ENCODE assay signal across 9 mouse cellular contexts in the genomic region with DNA sequence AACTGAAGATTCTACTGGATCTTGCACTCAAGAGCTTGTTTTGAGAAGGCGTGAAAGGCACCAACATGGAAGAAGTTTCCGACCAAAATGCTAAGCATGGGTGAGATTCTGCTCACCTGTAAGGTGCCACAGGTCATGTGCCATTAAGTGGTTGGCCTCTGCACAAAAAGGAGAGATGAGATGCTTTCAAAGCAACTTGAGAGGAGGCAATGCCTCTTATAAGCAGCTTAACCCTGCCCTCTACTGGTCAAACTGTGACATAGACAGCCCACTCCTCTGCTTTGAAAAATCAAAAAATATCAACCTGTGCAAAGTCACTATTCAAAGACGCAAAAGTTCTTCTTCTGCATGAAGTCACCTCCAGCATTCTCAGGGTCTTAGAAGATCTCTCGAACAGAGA. TPM values are rescaled to one million over a fixed set of nuclear protein-coding genes. Genes with fewer than 3 reads are reported as not detected.
DNase-seq lines count a peak whose midpoint lies in the region; ATAC-seq and TF ChIP-seq lines count a peak whose summit lies in the region.
"Had no signal": no experiment of that assay in that cellular context is flagged by ENCODE, and none has a peak within 500 bp of the region (broad histone marks: within the 10 kb centered on the region; RNA-seq: fewer than 3 reads in every experiment).

No protein-coding gene starts in this region.

- H3K9me3 ChIP-seq in heart, embryonic 15.5 days (replicated peaks): no peaks in the 10 kb centered on the region
- no peaks in the 10 kb centered on the region for H3K9me3 ChIP-seq in heart, embryonic 12.5 days (replicated peaks)
- H3K9me3 ChIP-seq in embryonic facial prominence, embryonic 11.5 days (replicated peaks; ENCODE audit: control insufficient read depth, low read length): no peaks in the 10 kb centered on the region
- H3K9me3 ChIP-seq in limb, embryonic 14.5 days (ENCODE audit: control insufficient read depth, low read length): no peaks in the 10 kb centered on the region
- H3K9me3 ChIP-seq: limb, embryonic 12.5 days had no signal

- H3K9ac ChIP-seq in heart, embryonic 15.5 days: no peak overlapping the region
- no peak overlapping the region for H3K9ac ChIP-seq in heart, embryonic 12.5 days
- H3K9ac ChIP-seq in embryonic facial prominence, embryonic 11.5 days (replicated peaks; ENCODE audit: low read length): no peak overlapping the region
- no peak overlapping the region for H3K9ac ChIP-seq in limb, embryonic 14.5 days (ENCODE audit: low read depth, low read length, severe bottlenecking)
- H3K9ac ChIP-seq: limb, embryonic 12.5 days had no signal

- no peaks in the 10 kb centered on the region for H3K27me3 ChIP-seq in heart, embryonic 15.5 days
- H3K27me3 ChIP-seq in heart, embryonic 12.5 days (replicated peaks): no peaks in the 10 kb centered on the region
- H3K27me3 ChIP-seq in thymus, adult 2 months (ENCODE audit: control insufficient read depth, insufficient read depth, low read length): no peaks in the 10 kb centered on the region
- no peaks in the 10 kb centered on the region for H3K27me3 ChIP-seq in embryonic facial prominence, embryonic 11.5 days (ENCODE audit: control insufficient read depth, insufficient read depth, low read length)
- no peaks in the 10 kb centered on the region for H3K27me3 ChIP-seq in limb, embryonic 14.5 days (ENCODE audit: control insufficient read depth, insufficient read depth, low read length)
- H3K27me3 ChIP-seq: limb, embryonic 12.5 days had no signal

- TF ChIP-seq CTCF in thymus, adult 2 months (IDR thresholded peaks at IDR 0.05; ENCODE audit: borderline replicate concordance, control insufficient read depth, extremely low read depth, insufficient read depth, low read length, poor library complexity): no peak

- ATAC-seq in heart, embryonic 15.5 days (replicated peaks; ENCODE audit: insufficient number of reproducible peaks, insufficient read depth, low FRiP score, low read depth): 0 out of 2 replicates have a peak, but pooled peaks have one; percentile 39
- no peak for ATAC-seq in heart, embryonic 12.5 days (ENCODE audit: insufficient number of reproducible peaks, low FRiP score)
- no peak for ATAC-seq in embryonic facial prominence, embryonic 11.5 days (replicated peaks; ENCODE audit: insufficient number of reproducible peaks, low FRiP score, low TSS enrichment, low read depth)
- ATAC-seq in limb, embryonic 14.5 days (ENCODE audit: low FRiP score, low read depth): peak; percentile 28; the same call in 1 of the 2 replicates
- peak; percentile 76; the same call in 1 of the 2 replicates for ATAC-seq in neutrophil, adult 5-6 weeks (ENCODE audit: extremely low read depth, insufficient number of reproducible peaks, low FRiP score, poor library complexity, severe bottlenecking)

- TF ChIP-seq POLR2A in thymus, adult 2 months (IDR thresholded peaks at IDR 0.05; ENCODE audit: control insufficient read depth, extremely low read depth, insufficient read depth, low read length, poor library complexity): no peak
- no peak for TF ChIP-seq POLR2A in limb, embryonic 14.5 days (IDR thresholded peaks at IDR 0.05; ENCODE audit: borderline replicate concordance, extremely low read depth, insufficient read depth, insufficient read length)

- no peak overlapping the region for H3K4me2 ChIP-seq in heart, embryonic 15.5 days
- no peak overlapping the region for H3K4me2 ChIP-seq in heart, embryonic 12.5 days
- H3K4me2 ChIP-seq in embryonic facial prominence, embryonic 11.5 days (ENCODE audit: low read depth, low read length): no peak overlapping the region
- no peak overlapping the region for H3K4me2 ChIP-seq in limb, embryonic 14.5 days (replicated peaks; ENCODE audit: low read depth, low read length, severe bottlenecking)
- H3K4me2 ChIP-seq: limb, embryonic 12.5 days had no signal

- peaks cover 20% of the 10 kb centered on the region for H3K4me1 ChIP-seq in heart, embryonic 15.5 days (replicated peaks)
- H3K4me1 ChIP-seq in heart, embryonic 12.5 days (replicated peaks): peaks cover 26% of the 10 kb centered on the region
- 0 out of 2 replicates have a peak, but pooled peaks cover 2% of the 10 kb centered on the region for H3K4me1 ChIP-seq in thymus, adult 2 months (replicated peaks; ENCODE audit: control insufficient read depth, insufficient read depth, low read length)
- H3K4me1 ChIP-seq in embryonic facial prominence, embryonic 11.5 days (ENCODE audit: control insufficient read depth, insufficient read depth, low read length): no peaks in the 10 kb centered on the region
- H3K4me1 ChIP-seq in limb, embryonic 14.5 days (ENCODE audit: control insufficient read depth, insufficient read depth, low read length): no peaks in the 10 kb centered on the region; the same call in 1 of the 2 replicates
- H3K4me1 ChIP-seq: limb, embryonic 12.5 days had no signal

- peaks cover 5% of the 10 kb centered on the region; the same call in 1 of the 2 replicates for H3K36me3 ChIP-seq in heart, embryonic 15.5 days
- H3K36me3 ChIP-seq in heart, embryonic 12.5 days: peaks cover 39% of the 10 kb centered on the region
- no peaks in the 10 kb centered on the region for H3K36me3 ChIP-seq in thymus, adult 2 months (ENCODE audit: control insufficient read depth, insufficient read depth, low read length)
- no peaks in the 10 kb centered on the region for H3K36me3 ChIP-seq in embryonic facial prominence, embryonic 11.5 days (replicated peaks; ENCODE audit: control insufficient read depth, insufficient read depth, low read depth, low read length)
- peaks cover 3% of the 10 kb centered on the region; the same call in 1 of the 2 replicates for H3K36me3 ChIP-seq in limb, embryonic 14.5 days (ENCODE audit: control insufficient read depth, insufficient read depth, low read length)
- H3K36me3 ChIP-seq: limb, embryonic 12.5 days had no signal

- no peak overlapping the region for H3K27ac ChIP-seq in heart, embryonic 15.5 days
- H3K27ac ChIP-seq in heart, embryonic 12.5 days (ENCODE audit: poor library complexity, severe bottlenecking): no peak overlapping the region
- H3K27ac ChIP-seq in thymus, adult 2 months (ENCODE audit: control insufficient read depth, insufficient read depth, low read length): no peak overlapping the region
- no peak overlapping the region for H3K27ac ChIP-seq in embryonic facial prominence, embryonic 11.5 days (replicated peaks; ENCODE audit: low read depth, low read length)
- H3K27ac ChIP-seq in limb, embryonic 14.5 days (replicated peaks; ENCODE audit: low read depth, low read length): no peak overlapping the region
- H3K27ac ChIP-seq: limb, embryonic 12.5 days had no signal

- no peak overlapping the region for H3K4me3 ChIP-seq in heart, embryonic 15.5 days
- H3K4me3 ChIP-seq in heart, embryonic 12.5 days: no peak overlapping the region
- H3K4me3 ChIP-seq in thymus, adult 2 months (ENCODE audit: control insufficient read depth, insufficient read depth, low read length): no peak overlapping the region
- no peak overlapping the region for H3K4me3 ChIP-seq in embryonic facial prominence, embryonic 11.5 days (ENCODE audit: low read depth, low read length)
- no peak overlapping the region for H3K4me3 ChIP-seq in limb, embryonic 14.5 days (replicated peaks; ENCODE audit: low read length)
- H3K4me3 ChIP-seq: limb, embryonic 12.5 days had no signal

- 43% methylated on average over 4 of the region's 4 CpGs for WGBS in heart, embryonic 15.5 days
- 46% methylated on average over 4 of the region's 4 CpGs for WGBS in heart, embryonic 12.5 days
- WGBS in thymus, adult 2 months: 65% methylated on average over 4 of the region's 4 CpGs
- WGBS in embryonic facial prominence, embryonic 11.5 days: 47% methylated on average over 4 of the region's 4 CpGs
- WGBS in limb, embryonic 14.5 days: 47% methylated on average over 4 of the region's 4 CpGs

- DNase-seq in thymus, postnatal 0 days (ENCODE audit: low spot score): peak; percentile 68
- DNase-seq in thymus, adult 2 months: no peak
- DNase-seq in embryonic facial prominence, embryonic 11.5 days (ENCODE audit: low spot score): peak; percentile 76
- DNase-seq in limb, embryonic 14.5 days (ENCODE audit: low spot score): peak; percentile 84
- DNase-seq in adrenal gland, postnatal 14 days: no peak

RNA-seq across cellular contexts. Expression of gene Rsu1, which starts 6.3 kb away (rescaled TPM):
- 141 and 144 TPM in 2 replicates for polyA plus RNA-seq in heart, embryonic 15.5 days (2015; fragmentation: Nextera tagmentation; extraction: Ambion mirVana)
- polyA plus RNA-seq in heart, embryonic 12.5 days (2016; fragmentation: Nextera tagmentation; extraction: Ambion mirVana): 147 and 158 TPM in 2 replicates
- 57.6 and 69.2 TPM in 2 replicates for polyA plus RNA-seq in thymus, postnatal 0 days (2015; fragmentation: Nextera tagmentation; extraction: Ambion mirVana)
- polyA plus RNA-seq in thymus, adult 2 months (2012; rRNA removed): 38.1 and 43.0 TPM in 2 replicates
- polyA plus RNA-seq in embryonic facial prominence, embryonic 11.5 days (2014; fragmentation: Nextera tagmentation; extraction: Ambion mirVana): 105 and 107 TPM in 2 replicates
- 91.7 and 115 TPM in 2 replicates for polyA plus RNA-seq in limb, embryonic 14.5 days (2012; rRNA removed)
- polyA plus RNA-seq in limb, embryonic 14.5 days (2014; fragmentation: Nextera tagmentation; extraction: Ambion mirVana): 119 and 126 TPM in 2 replicates
- total RNA-seq in neutrophil, adult 5-6 weeks (2017): 69.5 and 84.2 TPM in 2 replicates
- 70.3 and 84.0 TPM in 2 replicates for total RNA-seq in adrenal gland, postnatal 14 days (2021)

Comparison
In these comparisons a context has a peak if more than half of its experiments do, and no peak if none do; other contexts are left out.
1. ATAC-seq: peak in heart, embryonic 15.5 days (single experiment), limb, embryonic 14.5 days (single experiment) and neutrophil, adult 5-6 weeks (single experiment); none in heart, embryonic 12.5 days (single experiment) and embryonic facial prominence, embryonic 11.5 days (single experiment).
2. DNase-seq: peak in thymus, postnatal 0 days (single experiment), embryonic facial prominence, embryonic 11.5 days (single experiment) and limb, embryonic 14.5 days (single experiment); none in thymus, adult 2 months (single experiment) and adrenal gland, postnatal 14 days (single experiment).